Mouse (Mus musculus): ENCODE measurements around the gene Olfr1280. TPM values are rescaled to one million over a fixed set of nuclear protein-coding genes. Genes with fewer than 3 reads are reported as not detected.

Gene Olfr1280
- polyA plus RNA-seq, 1 experiment from 2014 or later: not detected

Other genes with a start within 250 kb of the Olfr1280 start
- gene Gm13941, start 208.0 kb upstream of the Olfr1280 start, polyA plus RNA-seq (2015; fragmentation: Nextera tagmentation; extraction: Ambion mirVana): not detected in 2 replicates
- not detected in 2 replicates for gene Gm15130, start 161.1 kb upstream of the Olfr1280 start, polyA plus RNA-seq (2015; fragmentation: Nextera tagmentation; extraction: Ambion mirVana)
- gene 4930430A15Rik, start 84.4 kb upstream of the Olfr1280 start, polyA plus RNA-seq (2015; fragmentation: Nextera tagmentation; extraction: Ambion mirVana): not detected in 2 replicates
- not detected in 2 replicates for gene Olfr1275, start 78.7 kb upstream of the Olfr1280 start, polyA plus RNA-seq (2015; fragmentation: Nextera tagmentation; extraction: Ambion mirVana)
- not detected in 2 replicates for gene Olfr1276, start 59.5 kb upstream of the Olfr1280 start, polyA plus RNA-seq (2015; fragmentation: Nextera tagmentation; extraction: Ambion mirVana)
- gene Olfr1277, start 39.9 kb upstream of the Olfr1280 start, polyA plus RNA-seq (2015; fragmentation: Nextera tagmentation; extraction: Ambion mirVana): not detected in 2 replicates
- gene Olfr1278, start 23.9 kb upstream of the Olfr1280 start, polyA plus RNA-seq (2015; fragmentation: Nextera tagmentation; extraction: Ambion mirVana): not detected in 2 replicates
- gene Olfr1279, start 13.4 kb upstream of the Olfr1280 start, polyA plus RNA-seq (2015; fragmentation: Nextera tagmentation; extraction: Ambion mirVana): not detected in 2 replicates
- not detected in 2 replicates for gene Olfr1281, start 12.5 kb downstream of the Olfr1280 start, polyA plus RNA-seq (2015; fragmentation: Nextera tagmentation; extraction: Ambion mirVana)
- not detected in 2 replicates for gene Olfr1282, start 22.1 kb downstream of the Olfr1280 start, polyA plus RNA-seq (2015; fragmentation: Nextera tagmentation; extraction: Ambion mirVana)
- not detected in 2 replicates for gene Olfr1283, start 52.8 kb downstream of the Olfr1280 start, polyA plus RNA-seq (2015; fragmentation: Nextera tagmentation; extraction: Ambion mirVana)
- gene Olfr1284, start 61.5 kb downstream of the Olfr1280 start, polyA plus RNA-seq (2015; fragmentation: Nextera tagmentation; extraction: Ambion mirVana): not detected in 2 replicates
- gene Olfr1286, start 109.1 kb downstream of the Olfr1280 start, polyA plus RNA-seq (2015; fragmentation: Nextera tagmentation; extraction: Ambion mirVana): not detected in 2 replicates
- not detected in 2 replicates for gene Olfr1287, start 135.1 kb downstream of the Olfr1280 start, polyA plus RNA-seq (2015; fragmentation: Nextera tagmentation; extraction: Ambion mirVana)
- gene Olfr1288, start 160.1 kb downstream of the Olfr1280 start, polyA plus RNA-seq (2015; fragmentation: Nextera tagmentation; extraction: Ambion mirVana): not detected in 2 replicates
- gene Olfr1289, start 166.8 kb downstream of the Olfr1280 start, polyA plus RNA-seq (2015; fragmentation: Nextera tagmentation; extraction: Ambion mirVana): not detected in 2 replicates
- gene Olfr1290, start 179.8 kb downstream of the Olfr1280 start, polyA plus RNA-seq (2015; fragmentation: Nextera tagmentation; extraction: Ambion mirVana): not detected in 2 replicates
- gene Olfr1291-ps1, start 183.2 kb downstream of the Olfr1280 start, polyA plus RNA-seq (2015; fragmentation: Nextera tagmentation; extraction: Ambion mirVana): not detected in 2 replicates
- not detected in 2 replicates for gene Olfr1293-ps, start 211.2 kb downstream of the Olfr1280 start, polyA plus RNA-seq (2015; fragmentation: Nextera tagmentation; extraction: Ambion mirVana)
- gene Olfr1294, start 226.3 kb downstream of the Olfr1280 start, polyA plus RNA-seq (2015; fragmentation: Nextera tagmentation; extraction: Ambion mirVana): not detected in 2 replicates